Mouse (Mus musculus): ENCODE results near the gene Akap8l.

The Akap8l gene

DNA sequence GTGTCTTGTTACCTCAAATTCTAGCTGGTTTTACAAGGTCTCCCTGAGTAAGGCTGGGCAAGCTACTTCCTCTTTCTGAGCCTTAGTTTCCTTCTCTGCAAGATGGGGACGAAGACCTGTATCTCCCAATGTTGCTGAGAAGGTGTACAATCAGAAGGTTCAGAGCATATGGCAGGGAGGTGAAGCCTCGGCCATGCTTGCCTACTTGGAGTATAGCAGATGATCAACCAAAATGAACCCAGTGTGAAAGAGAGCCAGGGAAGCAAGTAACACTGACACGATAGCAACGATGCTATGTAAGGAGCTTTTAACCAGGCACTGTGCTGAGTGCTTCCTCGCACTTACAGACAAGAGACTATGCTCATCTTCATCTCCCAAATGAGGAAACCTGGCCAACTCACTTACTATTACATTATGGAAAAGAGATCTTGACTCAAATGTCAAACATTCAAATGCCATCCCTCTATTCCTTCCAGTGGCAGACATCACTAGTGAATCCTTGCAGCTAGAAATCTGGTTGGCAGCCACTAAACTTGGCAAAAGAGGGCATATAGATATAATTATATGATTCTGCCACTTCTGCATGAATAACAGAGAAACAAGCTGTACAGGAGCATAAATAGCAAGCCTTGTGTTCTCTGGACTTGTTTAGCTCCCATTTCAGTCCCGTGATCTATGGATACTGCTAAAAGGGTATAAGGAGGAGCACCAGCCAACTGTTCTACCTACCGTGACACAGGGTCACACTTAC is 8.0 kb upstream of the Akap8l start:
- in situ Hi-C loops (cut with MboI; ENCODE audit: low sequenced_read_pairs), result no loop called here

DNA sequence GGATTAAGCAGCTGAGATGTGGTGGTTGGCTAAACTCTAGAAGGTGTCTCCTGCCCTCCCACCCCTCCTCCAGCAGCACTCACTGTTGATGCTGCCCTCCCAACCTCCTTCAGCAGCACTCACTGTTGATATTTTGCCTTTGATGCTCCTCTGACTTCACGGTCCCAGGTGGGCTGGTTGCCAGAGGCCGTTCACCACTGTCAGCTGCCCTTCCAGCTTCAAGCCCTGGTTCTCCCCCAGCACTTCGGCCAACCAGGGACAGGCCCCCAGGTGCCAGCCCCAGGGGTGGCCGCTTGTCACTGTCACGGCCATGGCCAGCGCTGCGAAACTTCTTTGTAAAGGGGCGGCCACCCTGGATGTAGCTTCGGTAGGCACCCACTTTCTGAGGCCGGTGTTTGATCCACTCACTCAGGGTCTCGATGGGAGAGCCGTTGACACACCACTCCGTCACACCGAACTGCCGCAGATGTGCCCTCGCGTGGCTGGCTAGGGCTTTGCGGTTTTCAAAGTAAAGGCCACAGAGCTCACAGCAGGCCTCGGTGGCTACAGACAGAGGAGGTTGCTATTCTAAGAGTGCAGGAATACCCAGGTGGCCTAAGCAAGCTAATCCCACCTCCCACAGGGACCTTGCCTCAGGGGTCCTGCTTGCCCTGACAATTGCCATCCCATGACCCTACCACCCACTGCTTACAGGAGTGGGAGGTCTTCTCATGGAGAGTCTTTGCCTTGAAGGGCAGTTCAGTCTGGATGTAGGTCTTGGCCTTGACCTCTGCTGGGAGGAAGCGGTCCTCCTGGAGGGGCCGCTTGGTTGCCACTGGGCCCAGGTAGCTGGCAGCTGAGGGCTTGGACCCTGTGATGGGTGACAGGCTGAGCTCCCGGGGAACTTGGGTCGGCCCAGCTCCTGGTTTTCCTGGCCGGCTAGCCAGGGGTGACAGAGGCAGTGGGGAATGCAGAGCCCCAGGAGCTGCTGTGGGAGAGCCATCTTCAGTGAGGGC is 6.7 kb upstream of the Akap8l start:
- in situ Hi-C loops (cut with MboI; ENCODE audit: low sequenced_read_pairs), result no loop called here

DNA sequence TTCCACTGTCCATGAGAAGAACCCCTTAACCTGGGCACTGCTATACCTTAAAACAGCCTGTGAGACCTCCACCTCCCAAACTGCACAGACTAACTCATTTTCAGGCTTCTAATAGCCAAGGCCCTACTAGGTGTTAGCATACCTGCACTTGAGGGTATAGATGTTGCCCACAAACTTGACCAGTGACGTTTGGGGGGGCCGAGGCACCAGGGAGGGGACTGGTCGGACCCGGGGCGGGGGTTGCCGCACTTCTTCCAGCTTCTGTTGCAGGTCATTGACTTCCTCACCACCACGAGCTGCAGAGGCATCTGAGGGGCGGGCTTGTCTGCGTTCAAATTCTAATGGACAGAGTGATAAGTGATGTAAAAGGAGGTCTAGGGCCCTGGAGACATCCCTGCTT is 5.9 kb upstream of the Akap8l start:
- in situ Hi-C loops (cut with MboI; ENCODE audit: low sequenced_read_pairs), result no loop called here

DNA sequence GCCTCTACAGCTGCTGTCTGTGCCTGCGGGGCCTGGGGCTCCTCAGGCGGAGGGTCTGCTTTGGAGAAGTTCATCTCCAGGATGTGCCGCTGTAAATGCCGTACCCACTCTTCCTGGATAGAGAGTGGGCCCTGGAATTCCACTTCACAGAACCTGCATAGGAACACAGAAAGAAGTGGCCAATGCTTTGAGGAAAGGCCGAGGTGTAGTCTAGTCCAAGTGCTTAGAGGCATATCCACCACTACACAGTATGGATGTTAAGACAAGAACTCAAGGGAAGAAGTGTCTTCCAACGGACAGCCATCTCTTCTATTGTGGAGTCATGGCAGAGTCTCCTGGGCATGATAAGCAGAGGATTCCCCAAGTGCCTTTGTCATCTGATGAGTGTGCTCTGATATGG is 4.6 kb upstream of the Akap8l start:
- in situ Hi-C loops (cut with MboI; ENCODE audit: low sequenced_read_pairs), result no loop called here

DNA sequence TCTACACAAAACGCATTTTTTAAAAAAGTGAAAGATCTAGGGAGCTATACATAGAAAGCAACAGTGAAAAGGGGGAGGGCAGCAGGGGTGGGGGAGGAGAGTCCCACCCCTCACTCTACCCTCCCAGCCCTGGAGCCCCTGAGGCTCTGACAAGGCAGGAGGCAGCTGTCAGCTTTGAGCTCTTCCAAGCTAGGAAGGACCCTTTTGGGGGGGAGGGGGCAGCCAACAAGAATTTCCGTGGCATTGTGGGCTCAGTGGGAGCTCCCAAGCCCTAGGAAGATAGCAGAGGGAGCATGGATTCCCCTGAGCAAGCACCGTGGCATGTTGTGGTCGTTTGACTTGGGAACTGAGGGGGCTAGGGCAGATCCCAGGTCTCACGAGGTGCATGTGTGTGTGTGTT is 3.8 kb upstream of the Akap8l start:
- in situ Hi-C loops (cut with MboI; ENCODE audit: low sequenced_read_pairs), result no loop called here

DNA sequence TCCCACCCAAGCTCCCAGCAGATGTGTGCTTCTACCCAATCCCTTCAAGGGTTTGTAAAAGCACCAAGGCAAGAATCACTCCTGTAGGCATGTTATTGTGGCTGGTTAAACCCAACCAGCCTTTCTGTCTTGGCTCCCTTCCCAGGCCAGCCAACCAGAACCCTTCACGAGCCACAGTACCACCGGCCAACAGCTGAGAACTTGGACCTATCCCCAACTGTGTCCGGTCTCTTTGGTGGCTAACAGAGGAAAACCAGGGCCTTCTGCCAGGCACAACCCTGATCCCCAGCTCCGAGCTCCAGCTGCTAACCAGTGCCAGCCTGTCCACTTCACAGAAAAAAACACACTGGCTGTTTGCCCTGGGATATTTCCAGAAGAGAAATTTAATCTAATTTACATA is 3.3 kb upstream of the Akap8l start:
- in situ Hi-C loops (cut with MboI; ENCODE audit: low sequenced_read_pairs), result no loop called here

DNA sequence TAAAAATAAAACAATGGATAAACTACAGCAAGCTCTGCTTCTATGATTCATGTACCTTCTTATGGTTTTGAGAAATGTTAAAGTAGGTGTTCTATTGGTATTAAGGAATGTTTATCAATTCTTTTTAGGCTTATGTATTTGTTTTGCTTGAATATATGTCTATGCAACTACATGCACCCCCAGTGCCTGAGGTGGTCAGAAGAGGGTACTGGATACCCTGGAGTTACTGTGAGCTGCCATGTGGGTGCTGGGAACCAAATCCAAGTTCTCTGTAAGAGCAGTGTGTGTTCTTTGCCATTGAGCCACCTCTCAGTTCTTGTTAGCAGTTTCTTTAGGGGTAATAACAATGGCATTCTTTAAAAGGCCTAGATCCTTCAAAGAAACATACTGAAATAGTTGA is 1.3 kb upstream of the Akap8l start:
- in situ Hi-C loops (cut with MboI; ENCODE audit: low sequenced_read_pairs), result no loop called here

DNA sequence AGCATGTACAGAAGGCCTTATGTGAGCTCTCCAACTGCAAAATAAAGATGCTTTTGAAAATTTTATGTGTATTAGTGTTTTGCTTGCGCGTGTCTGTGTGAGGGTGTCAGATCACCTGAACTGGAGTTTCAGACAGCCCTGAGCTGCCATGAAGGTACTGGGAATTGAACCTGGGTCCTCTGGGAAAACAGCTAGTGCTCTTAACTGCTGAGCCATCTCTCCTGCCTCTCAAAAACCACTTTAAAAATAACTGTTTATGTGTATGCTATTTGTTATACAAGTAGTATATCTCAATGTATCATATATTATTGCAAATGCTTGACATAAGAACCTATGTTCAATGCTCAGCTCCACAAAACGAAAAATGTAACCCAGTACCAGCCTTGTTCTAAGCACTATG is 862 bp upstream of the Akap8l start:
- in situ Hi-C loops (cut with MboI; ENCODE audit: low sequenced_read_pairs), result no loop called here

DNA sequence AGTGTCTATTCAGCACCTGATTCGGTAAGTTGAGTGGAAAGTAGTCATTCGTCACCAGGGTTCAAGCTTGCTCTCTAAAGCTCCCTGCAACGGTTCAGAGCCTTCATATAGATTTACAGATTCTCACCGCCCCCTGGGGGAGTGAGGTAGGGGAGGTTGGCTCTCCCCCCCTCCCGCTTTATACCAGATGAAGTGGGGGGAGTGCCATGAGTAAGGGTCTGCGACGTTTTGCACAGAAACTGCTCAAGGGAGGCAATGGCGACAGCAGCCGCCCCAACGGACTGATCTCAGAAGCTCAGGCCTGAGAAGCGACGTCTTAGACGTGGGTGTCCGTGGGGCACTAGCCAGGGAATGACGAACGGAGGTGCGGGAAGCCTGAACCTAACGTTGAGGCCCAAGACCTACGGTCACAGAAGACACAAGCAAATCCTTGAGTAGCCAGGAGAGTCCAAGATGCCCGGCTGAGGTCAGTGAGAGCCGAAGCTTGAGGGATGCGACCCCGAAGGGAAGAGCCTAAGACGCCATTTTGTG is 491 bp downstream of the Akap8l start:
- in situ Hi-C loops (cut with MboI; ENCODE audit: low sequenced_read_pairs), result no loop called here

DNA sequence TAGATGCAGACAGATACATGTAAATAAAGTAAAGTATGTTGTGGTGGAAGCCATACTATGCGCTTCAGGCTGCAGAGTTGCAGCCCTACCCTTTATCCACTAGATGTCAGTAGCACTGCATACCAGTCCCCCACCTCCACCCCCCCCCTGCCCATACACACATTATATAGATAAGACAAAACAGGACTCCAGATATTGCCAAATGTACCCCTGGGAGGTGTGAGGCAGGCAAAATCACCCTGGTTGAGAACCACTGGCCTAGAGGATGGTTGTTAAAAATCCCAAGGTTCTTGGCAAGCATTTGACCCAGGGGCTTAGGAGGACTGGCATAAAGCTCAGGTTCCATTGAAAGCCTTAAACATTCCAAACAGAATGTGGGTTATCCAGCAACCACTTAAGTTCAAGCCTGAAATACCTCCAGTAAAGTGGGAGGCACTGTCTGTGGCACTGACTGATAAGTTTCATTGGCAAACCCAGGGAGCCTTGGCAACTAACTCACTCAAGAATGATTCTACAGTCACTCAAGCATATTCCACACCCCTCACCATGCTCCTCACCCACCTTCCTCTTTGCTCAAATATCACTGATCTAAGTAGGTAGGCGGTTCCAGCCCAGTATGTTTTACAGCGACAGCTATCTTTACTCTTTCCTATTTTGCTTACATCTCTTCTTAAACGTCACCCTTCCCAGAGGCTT is 1.2 kb downstream of the Akap8l start:
- in situ Hi-C loops (cut with MboI; ENCODE audit: low sequenced_read_pairs), result no loop called here

DNA sequence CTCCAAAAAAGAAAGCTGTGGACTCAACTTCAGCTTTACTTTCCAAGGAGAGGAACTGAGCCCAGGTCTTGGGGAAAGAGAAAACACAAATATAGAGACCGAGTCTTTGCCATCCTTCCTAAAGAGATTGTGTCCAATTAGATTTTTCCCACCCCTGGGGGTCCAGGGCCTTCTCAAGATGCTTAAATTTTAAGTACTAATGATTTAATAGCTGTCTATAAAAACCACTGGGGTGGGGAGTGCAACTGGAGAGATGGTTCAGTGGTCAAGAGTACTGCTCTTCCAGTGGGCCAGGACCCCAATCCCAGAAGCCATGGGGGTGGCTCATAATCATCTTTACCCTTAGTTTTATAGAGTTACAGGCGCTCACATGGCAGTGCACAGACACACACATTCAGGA is 2.0 kb downstream of the Akap8l start:
- in situ Hi-C loops (cut with MboI; ENCODE audit: low sequenced_read_pairs), result no loop called here

DNA sequence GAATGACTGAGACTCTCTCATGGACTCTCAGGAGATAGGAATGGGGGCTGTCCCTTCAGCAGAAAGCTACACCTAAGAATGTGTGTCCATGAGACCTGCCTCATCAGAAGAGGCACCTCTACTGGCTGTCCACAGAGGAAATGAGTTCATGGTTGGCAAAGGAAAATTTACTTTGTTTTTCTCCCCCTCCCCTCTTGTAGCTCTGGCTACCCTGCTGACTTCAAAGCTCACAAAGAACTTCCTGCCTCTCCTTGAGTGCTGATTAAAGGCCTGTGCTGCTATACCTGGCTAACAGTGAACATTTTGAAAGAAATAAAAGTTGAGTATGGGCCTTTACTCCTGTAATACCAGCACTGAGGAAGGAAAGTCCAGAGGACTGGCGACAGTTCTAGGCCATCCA is 9.3 kb downstream of the Akap8l start:
- in situ Hi-C loops (cut with MboI; ENCODE audit: low sequenced_read_pairs), result loop anchor here (5.0 kb wide), 1 partner anchor 86 kb away; no protein-coding TSS in a partner anchor

DNA sequence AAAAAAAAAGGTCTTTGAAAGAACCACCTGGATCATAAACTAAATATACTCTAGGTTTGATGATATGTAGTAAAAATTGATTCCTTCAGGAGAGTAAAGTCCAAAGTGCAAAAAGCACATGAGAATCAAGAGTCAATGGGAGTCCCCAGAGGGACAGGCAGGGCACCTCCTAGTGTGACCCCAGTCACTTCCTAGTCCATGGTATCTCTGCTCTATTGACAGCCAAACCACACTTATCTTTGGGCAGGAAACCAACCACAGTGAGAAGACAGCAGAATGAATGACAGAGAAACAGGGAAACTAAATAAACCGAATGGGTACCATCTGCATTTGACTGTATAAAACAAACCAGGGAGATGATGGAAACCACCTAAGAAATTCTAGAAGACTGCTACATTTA is 10.3 kb downstream of the Akap8l start:
- in situ Hi-C loops (cut with MboI; ENCODE audit: low sequenced_read_pairs), result loop anchor here (5.0 kb wide), 1 partner anchor 87 kb away; no protein-coding TSS in a partner anchor

DNA sequence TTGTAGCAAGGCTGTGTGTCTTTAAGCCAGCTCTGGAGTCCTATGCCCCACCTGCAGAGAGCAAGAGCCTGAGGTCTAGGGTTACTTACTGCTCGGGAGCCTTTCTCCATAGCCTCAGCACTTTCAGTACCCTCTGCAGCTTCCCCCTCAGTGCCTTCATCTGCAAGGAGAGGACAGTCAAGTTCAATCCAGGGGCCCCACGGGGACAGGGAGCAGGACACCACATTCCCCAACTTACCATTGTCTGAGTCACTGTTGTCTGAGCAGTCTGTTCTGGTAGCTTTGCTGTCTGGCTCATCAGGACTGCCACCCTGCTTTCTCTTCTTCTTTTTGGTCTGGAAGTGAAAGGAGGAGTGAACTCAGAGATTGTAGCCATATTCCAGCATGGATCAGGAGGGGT is 14.5 kb downstream of the Akap8l start:
- in situ Hi-C loops (cut with MboI; ENCODE audit: low sequenced_read_pairs), result no loop called here

DNA sequence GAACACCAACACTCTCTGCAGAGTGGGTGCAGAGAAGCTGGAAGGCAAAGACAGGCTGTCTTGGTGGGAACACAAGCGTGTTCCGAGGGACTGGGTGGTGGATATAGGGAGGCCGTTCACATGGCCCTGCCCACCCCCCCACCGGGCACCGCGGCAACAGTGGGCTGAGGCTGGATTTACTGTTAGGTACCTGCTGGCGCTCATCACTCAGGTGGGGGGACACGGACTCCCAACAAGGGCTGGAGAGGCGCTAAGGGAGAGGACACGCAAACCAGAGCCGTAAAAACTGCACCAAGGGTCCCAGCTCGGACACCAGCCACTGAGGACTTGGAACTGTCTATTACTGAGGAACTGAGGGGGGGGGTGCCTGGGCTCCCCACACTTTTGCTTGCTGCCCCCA is 15.5 kb downstream of the Akap8l start:
- in situ Hi-C loops (cut with MboI; ENCODE audit: low sequenced_read_pairs), result no loop called here

DNA sequence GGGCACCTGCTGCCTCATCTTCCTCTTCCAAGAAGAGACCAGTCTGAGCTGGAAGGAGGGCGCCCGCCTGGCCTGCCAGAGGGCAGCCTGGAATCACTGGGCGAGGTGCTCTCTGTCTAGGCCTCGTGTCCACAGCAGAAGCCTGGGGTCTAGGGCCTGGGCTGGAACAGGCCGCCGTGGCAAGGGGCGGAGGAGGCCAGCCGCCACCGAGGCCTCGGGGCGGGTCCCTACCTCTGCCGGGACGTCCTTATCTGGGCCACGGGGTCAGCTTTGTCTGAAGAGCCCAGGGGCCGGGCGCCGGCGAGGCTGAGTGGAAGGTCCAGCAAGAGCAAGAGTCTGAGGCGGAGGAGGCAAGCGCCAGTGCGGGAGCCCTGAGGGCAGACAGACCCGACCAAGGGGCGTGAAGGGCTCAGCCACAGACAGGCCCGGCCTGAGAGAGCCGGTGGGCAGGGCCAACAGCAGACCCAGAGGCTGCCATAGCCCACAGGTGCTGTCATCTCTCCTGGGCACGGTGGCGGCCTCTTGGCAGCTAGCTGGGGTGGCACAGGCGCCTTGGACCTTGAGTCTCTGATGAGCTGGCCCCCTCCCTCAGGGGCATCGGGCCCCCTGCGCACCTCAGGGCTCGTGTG is 16.6 kb downstream of the Akap8l start:
- in situ Hi-C loops (cut with MboI; ENCODE audit: low sequenced_read_pairs), result no loop called here

DNA sequence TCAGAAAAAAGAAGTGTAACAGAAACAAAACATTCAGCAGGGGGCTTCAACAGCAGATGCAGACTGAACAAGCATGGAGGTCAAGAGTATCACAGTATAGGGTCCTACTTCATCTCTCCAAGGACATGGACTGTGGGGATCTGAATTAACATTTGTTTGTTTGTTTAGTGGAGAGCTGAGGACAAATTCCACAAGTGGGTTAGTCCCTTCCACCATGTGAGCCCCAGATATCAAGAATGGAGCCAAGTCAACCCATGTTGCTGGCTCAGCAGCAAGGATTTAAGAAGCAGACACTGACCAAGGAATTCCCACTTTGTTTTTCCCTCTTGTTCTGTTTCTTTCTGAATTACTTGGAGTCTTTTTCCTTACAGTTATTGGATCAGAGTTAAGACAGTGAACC is 22.9 kb downstream of the Akap8l start:
- in situ Hi-C loops (cut with MboI; ENCODE audit: low sequenced_read_pairs), result no loop called here

DNA sequence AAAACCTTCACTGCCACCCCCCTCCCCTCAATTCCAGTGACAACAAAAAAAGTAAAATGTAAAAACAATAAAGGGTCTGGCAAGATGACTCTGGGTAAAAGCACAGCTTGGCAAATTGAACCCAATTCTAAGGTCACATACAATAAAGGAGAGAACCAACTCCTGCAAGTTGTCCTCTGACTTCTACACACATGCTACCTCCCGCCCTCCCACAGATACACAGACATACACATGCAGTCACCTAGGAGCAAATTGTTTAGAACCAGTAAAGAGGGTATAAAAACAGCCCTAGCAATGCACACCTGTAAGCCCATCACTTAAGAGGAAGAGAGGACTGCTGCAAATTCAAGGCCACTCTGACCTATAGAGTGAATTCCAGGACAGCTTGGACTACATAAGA is 27.6 kb downstream of the Akap8l start:
- in situ Hi-C loops (cut with MboI; ENCODE audit: low sequenced_read_pairs), result no loop called here

DNA sequence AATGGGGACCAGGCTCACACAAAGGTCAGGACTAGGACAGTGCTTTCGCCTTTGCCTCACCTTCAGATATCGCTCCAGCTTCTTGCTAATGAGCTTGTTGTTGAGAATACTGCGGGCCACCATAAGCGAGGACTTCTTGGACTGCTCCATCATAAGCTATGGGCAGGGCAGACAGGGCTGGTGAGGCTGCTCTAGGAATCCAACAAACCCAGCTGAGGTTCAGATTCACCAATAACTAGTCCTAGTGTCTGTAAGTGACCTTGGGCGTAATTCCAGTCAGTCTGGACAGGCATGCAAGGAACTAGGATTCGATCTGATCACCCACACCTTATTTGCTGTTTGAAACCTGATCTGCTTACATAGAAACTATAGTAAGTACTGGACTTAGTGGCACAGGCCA is 28.6 kb downstream of the Akap8l start:
- in situ Hi-C loops (cut with MboI; ENCODE audit: low sequenced_read_pairs), result no loop called here

DNA sequence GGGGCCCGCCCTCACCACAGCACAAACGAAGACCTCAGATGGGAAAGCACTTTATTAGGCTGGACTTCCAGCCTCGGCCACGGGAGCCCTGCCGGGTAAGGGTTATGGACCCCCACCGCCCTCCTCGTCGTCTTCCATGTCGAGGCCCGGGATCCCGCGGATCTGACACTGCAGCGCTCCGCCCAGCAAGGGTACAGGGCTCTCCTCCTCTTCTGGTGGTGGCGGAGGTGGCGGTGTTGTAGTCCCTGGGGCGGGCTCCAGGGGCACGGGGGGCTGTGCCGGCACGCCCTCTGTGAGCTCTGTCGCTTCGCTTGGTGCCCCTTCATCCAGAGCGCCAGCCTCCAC is 29.0 kb downstream of the Akap8l start:
- in situ Hi-C loops (cut with MboI; ENCODE audit: low sequenced_read_pairs), result no loop called here
